Mouse (Mus musculus): ENCODE measurements at regions not wholly inside any gene's neighbourhood (a gene's known extent, or its start where the extent isn't known, plus 50 kb on each side); places are given as distances from the start of the nearest gene placed in this dataset.

GRCm38 (mm10) chr5:77826063-77826462, 418.2 kb upstream of the Igfbp7 start:
- TF ChIP-seq CTCF (IDR thresholded peaks at IDR 0.05; ENCODE audit: low read depth, low read length) = no peak
- no peak for TF ChIP-seq POLR2A (IDR thresholded peaks at IDR 0.05; ENCODE audit: borderline replicate concordance, low read depth, low read length)
- Histone ChIP-seq H3K4me1 (ENCODE audit: control insufficient read depth, insufficient read depth, low read length) (no peaks in the 10 kb centered on the region), H3K4me3 (ENCODE audit: insufficient read depth, low read length) (no peak overlapping the region), H3K27ac (ENCODE audit: insufficient read depth, low read depth, low read length) (no peak overlapping the region)

GRCm38 (mm10) chr5:77816759-77817280, 409.0 kb upstream of the Igfbp7 start:
- H3K4me1 ChIP-seq (ENCODE audit: control insufficient read depth, insufficient read depth, low read length) = no peaks in the 10 kb centered on the region
- no peak overlapping the region for H3K27ac ChIP-seq (ENCODE audit: insufficient read depth, low read depth, low read length)
- H3K4me3 ChIP-seq (ENCODE audit: insufficient read depth, low read length) = no peak overlapping the region
- TF ChIP-seq POLR2A (IDR thresholded peaks at IDR 0.05; ENCODE audit: borderline replicate concordance, low read depth, low read length) (no peak), CTCF (IDR thresholded peaks at IDR 0.05; ENCODE audit: low read depth, low read length) (no peak)

DNA sequence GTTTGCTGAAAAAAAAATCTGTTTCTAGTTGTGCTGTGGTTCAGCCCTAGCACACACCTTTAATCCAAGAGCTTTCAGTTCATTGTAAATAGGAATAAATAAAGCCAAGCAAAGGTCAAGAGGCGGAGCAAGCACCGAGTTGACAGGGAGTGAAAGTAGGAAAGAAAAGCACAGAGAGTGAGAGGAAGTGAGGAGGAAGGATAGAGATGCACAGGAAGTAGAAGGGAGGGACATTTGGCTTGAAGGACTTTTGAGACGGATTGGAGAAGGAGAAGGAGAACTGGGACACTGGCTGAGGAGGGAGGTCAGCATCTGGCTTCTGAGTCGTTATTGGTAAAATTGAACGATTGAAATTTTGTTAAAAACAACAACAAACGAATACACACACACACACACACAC, 402.0 kb upstream of the Igfbp7 start:
- H3K4me3 ChIP-seq (ENCODE audit: insufficient read depth, low read length) = no peak overlapping the region
- H3K27ac ChIP-seq (ENCODE audit: insufficient read depth, low read depth, low read length) = no peak overlapping the region
- no peaks in the 10 kb centered on the region for H3K4me1 ChIP-seq (ENCODE audit: control insufficient read depth, insufficient read depth, low read length)
- no peak for TF ChIP-seq POLR2A (IDR thresholded peaks at IDR 0.05; ENCODE audit: borderline replicate concordance, low read depth, low read length)
- TF ChIP-seq CTCF (IDR thresholded peaks at IDR 0.05; ENCODE audit: low read depth, low read length) = no peak

GRCm38 (mm10) chr5:77807726-77808125, 399.9 kb upstream of the Igfbp7 start:
- no peak for TF ChIP-seq POLR2A (IDR thresholded peaks at IDR 0.05; ENCODE audit: borderline replicate concordance, low read depth, low read length)
- TF ChIP-seq CTCF (IDR thresholded peaks at IDR 0.05; ENCODE audit: low read depth, low read length) = no peak
- no peak overlapping the region for H3K27ac ChIP-seq (ENCODE audit: insufficient read depth, low read depth, low read length)
- H3K4me3 ChIP-seq (ENCODE audit: insufficient read depth, low read length) = no peak overlapping the region
- H3K4me1 ChIP-seq (ENCODE audit: control insufficient read depth, insufficient read depth, low read length) = no peaks in the 10 kb centered on the region

DNA sequence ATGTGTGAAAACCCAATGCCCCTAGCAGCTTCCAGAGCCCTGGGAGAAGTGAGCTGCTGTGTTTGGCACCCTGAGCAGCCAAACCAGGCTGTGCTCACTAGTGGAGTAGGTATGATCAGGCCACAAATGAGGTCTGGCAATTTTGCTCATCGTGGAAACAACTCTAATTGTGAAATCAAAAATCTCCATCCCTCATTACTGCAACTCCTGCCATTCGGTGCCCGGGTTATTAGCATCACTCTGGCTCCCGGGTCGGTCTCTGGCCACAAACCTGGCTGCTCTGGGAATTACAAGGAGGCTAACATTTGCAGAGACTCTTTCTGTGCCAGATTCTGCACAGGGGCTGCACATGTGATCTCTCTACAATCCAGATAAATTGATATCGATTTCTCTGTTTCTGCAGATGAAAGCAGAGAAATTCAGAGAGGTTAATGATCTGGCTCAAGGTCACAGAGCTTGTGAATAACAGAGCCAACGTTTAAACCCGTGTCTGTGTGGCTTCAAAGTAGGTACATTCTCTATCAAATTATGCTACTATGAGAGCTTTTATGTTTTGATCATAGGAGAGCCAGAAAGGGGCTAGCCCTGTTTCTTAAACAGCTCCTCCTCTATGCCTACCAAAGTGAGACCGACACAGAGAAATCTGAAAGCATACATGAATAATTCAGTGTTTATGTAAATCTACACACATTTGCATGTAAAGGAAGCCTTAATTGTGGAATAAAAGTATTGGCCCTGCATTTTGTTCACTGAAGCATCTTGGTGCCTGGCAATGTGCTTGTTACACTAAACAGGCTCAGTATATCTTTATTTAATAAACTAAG, 398.7 kb upstream of the Igfbp7 start:
- Histone ChIP-seq H3K4me1 (ENCODE audit: control insufficient read depth, insufficient read depth, low read length) (no peaks in the 10 kb centered on the region), H3K4me3 (ENCODE audit: insufficient read depth, low read length) (no peak overlapping the region), H3K27ac (ENCODE audit: insufficient read depth, low read depth, low read length) (no peak overlapping the region)
- TF ChIP-seq POLR2A (IDR thresholded peaks at IDR 0.05; ENCODE audit: borderline replicate concordance, low read depth, low read length) (no peak), CTCF (IDR thresholded peaks at IDR 0.05; ENCODE audit: low read depth, low read length) (no peak)

- Histone ChIP-seq H3K27ac (ENCODE audit: insufficient read depth, low read depth, low read length) (no peak overlapping the region), H3K4me1 (ENCODE audit: control insufficient read depth, insufficient read depth, low read length) (no peaks in the 10 kb centered on the region), H3K4me3 (ENCODE audit: insufficient read depth, low read length) (no peak overlapping the region)
- no peak for TF ChIP-seq POLR2A (IDR thresholded peaks at IDR 0.05; ENCODE audit: borderline replicate concordance, low read depth, low read length)
- TF ChIP-seq CTCF (IDR thresholded peaks at IDR 0.05; ENCODE audit: low read depth, low read length) = no peak
Measured at GRCm38 (mm10) chr5:77805796-77806195, 398.0 kb upstream of the Igfbp7 start.

DNA sequence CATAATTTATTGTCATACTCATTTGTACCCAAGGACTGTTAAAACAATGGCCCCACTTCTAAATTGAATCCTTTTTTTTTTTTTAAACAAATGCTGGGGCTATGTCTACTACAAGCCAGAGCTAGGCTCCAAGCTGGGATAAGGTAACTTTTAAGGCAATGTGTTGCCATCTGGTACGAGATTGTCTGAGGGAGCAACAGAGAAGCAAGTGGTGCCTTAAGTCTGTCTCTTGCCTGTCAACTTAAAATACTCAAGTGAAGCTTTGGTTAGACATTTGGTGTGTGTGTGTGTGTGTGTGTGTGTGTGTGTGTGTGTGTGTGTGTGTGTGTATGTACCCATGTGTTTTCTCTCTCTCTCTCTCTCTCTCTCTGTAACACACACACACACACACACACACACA, 397.5 kb upstream of the Igfbp7 start:
- no peaks in the 10 kb centered on the region for H3K4me1 ChIP-seq (ENCODE audit: control insufficient read depth, insufficient read depth, low read length)
- TF ChIP-seq POLR2A (IDR thresholded peaks at IDR 0.05; ENCODE audit: borderline replicate concordance, low read depth, low read length) = no peak
- no peak for TF ChIP-seq CTCF (IDR thresholded peaks at IDR 0.05; ENCODE audit: low read depth, low read length)
- no peak overlapping the region for H3K4me3 ChIP-seq (ENCODE audit: insufficient read depth, low read length)
- no peak overlapping the region for H3K27ac ChIP-seq (ENCODE audit: insufficient read depth, low read depth, low read length)

GRCm38 (mm10) chr5:77804113-77804512, 396.3 kb upstream of the Igfbp7 start:
- TF ChIP-seq CTCF (IDR thresholded peaks at IDR 0.05; ENCODE audit: low read depth, low read length) (no peak), POLR2A (IDR thresholded peaks at IDR 0.05; ENCODE audit: borderline replicate concordance, low read depth, low read length) (no peak)
- no peak overlapping the region for H3K27ac ChIP-seq (ENCODE audit: insufficient read depth, low read depth, low read length)
- H3K4me3 ChIP-seq (ENCODE audit: insufficient read depth, low read length) = no peak overlapping the region
- no peaks in the 10 kb centered on the region for H3K4me1 ChIP-seq (ENCODE audit: control insufficient read depth, insufficient read depth, low read length)

- Histone ChIP-seq H3K4me3 (ENCODE audit: insufficient read depth, low read length) (no peak overlapping the region), H3K27ac (ENCODE audit: insufficient read depth, low read depth, low read length) (no peak overlapping the region), H3K4me1 (ENCODE audit: control insufficient read depth, insufficient read depth, low read length) (no peaks in the 10 kb centered on the region)
- no peak for TF ChIP-seq POLR2A (IDR thresholded peaks at IDR 0.05; ENCODE audit: borderline replicate concordance, low read depth, low read length)
- no peak for TF ChIP-seq CTCF (IDR thresholded peaks at IDR 0.05; ENCODE audit: low read depth, low read length)
Measured at GRCm38 (mm10) chr5:77803562-77803961, 395.7 kb upstream of the Igfbp7 start.

DNA sequence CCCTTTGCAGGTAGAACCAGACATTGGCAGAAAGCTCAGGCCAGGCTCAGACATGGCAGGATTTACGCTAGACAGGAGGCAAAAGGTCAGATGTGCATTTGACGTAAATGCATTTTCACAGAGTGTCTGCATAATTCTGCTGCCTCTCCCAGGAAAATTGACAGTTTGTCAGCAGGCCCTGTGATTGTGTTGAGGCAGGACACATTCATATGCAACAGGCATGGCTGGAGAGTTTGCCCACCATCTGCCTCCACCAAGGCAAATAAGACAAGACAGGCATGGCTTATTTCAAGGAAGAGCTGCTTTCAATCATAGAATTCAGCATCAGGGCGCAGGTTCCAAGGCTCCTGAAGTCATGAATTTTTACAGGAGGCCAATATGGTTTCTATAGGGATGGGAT, 389.1 kb upstream of the Igfbp7 start:
- Histone ChIP-seq H3K4me1 (ENCODE audit: control insufficient read depth, insufficient read depth, low read length) (no peaks in the 10 kb centered on the region), H3K4me3 (ENCODE audit: insufficient read depth, low read length) (no peak overlapping the region), H3K27ac (ENCODE audit: insufficient read depth, low read depth, low read length) (no peak overlapping the region)
- no peak for TF ChIP-seq POLR2A (IDR thresholded peaks at IDR 0.05; ENCODE audit: borderline replicate concordance, low read depth, low read length)
